Mouse (Mus musculus) kidney, embryonic 14.5 days (tissue): ENCODE results near the gene Usp44. TPM values are rescaled to one million over a fixed set of nuclear protein-coding genes. Genes with fewer than 3 reads are reported as not detected.

Experiments used
- ATAC-seq: fragments of 200-750 bp; cut with Nextera tagmentation; 2 replicates; pipeline ENCODE4 v1.8.0; 2017; ENCODE audit warnings: moderate number of reproducible peaks, mild to moderate bottlenecking, moderate TSS enrichment, moderate library complexity; ENCODE audit not compliant: low FRiP score, low TSS enrichment
- H3K27ac ChIP-seq: fragments of 300-500 bp; sonication (generic); 2 replicates; pipeline ENCODE4 v1.5.1; 2014; ENCODE audit warnings: low read depth, mild to moderate bottlenecking, low read length, moderate library complexity, mixed read lengths
- H3K27me3 ChIP-seq: fragments of 300-500 bp; sonication (generic); 2 replicates; pipeline ENCODE4 v1.6.1; 2014; ENCODE audit warnings: mild to moderate bottlenecking, low read length; ENCODE audit not compliant: control insufficient read depth, insufficient read depth
- H3K36me3 ChIP-seq: fragments of 300-500 bp; sonication (generic); 2 replicates; pipeline ENCODE4 v1.6.1; 2014; ENCODE audit warnings: low read length, mixed read lengths; ENCODE audit not compliant: control insufficient read depth, insufficient read depth
- H3K4me1 ChIP-seq: fragments of 300-500 bp; sonication (generic); 2 replicates; pipeline ENCODE4 v1.6.1; 2014; ENCODE audit warnings: low read length, mixed read lengths; ENCODE audit not compliant: control insufficient read depth, insufficient read depth
- H3K4me2 ChIP-seq: fragments of 300-500 bp; sonication (generic); replicated peaks from 2 replicates; pipeline ENCODE4 v1.6.1; 2014; ENCODE audit warnings: low read depth, mild to moderate bottlenecking, low read length
- H3K4me3 ChIP-seq: fragments of 300-500 bp; sonication (generic); 2 replicates; pipeline ENCODE4 v1.5.1; 2014; ENCODE audit warnings: mild to moderate bottlenecking, low read length
- H3K9ac ChIP-seq: fragments of 300-500 bp; sonication (generic); 2 replicates; pipeline ENCODE4 v1.6.1; 2014; ENCODE audit warnings: low read depth, mild to moderate bottlenecking, low read length, moderate library complexity
- H3K9me3 ChIP-seq: fragments of 300-500 bp; sonication (generic); 2 replicates; pipeline ENCODE4 v1.6.1; 2016; ENCODE audit warnings: low read length; ENCODE audit not compliant: control insufficient read depth
- whole genome bisulfite sequencing: fragments of 180-500 bp; shearing (Covaris S2); extraction: QIAGEN DNeasy Blood & Tissue Kit; methylation state at CpG from one replicate; pipeline ENCODE4 v1.1.7; 2014; 5-methylcytosine and 5-hydroxymethylcytosine counted together
- polyA plus RNA-seq: library from polyadenylated mRNA; unstranded; fragments of >200 nt; fragmentation: Nextera tagmentation; extraction: Ambion mirVana; gene quantifications from 2 replicates; pipeline ENCODE4 v1.2.1, GENCODE M21; 2014

Usp44 gene
- polyA plus RNA-seq, 1 experiment from 2014 or later = 1.4 TPM

DNA sequence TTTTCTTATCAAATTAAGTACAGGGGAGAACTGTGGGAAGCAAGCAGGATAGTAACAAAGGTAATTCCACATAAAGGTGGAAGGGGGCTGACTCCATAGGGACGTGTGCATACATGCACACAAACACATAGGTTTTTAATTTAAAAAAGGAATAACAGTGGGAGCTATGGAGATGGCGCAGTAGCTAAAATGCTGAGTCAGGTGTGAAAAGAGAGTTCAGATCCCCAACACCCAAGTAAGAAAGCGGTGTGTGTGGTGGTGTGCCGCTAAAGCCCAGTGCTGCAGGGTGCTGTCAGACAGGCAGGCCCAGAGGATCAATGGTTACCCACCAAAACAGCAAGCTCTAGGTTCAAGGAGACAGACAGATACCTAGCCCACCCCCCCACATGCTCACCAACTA, 47.4 kb downstream of the Usp44 start:
- Histone ChIP-seq H3K4me1 (no peaks in the 10 kb centered on the region), H3K36me3 (peaks cover 47% of the 10 kb centered on the region), H3K9me3 (no peaks in the 10 kb centered on the region), H3K4me2 (no peak overlapping the region), H3K9ac (no peak overlapping the region), H3K27ac (no peak overlapping the region), H3K27me3 (no peaks in the 10 kb centered on the region), H3K4me3 (no peak overlapping the region)
- no peak for ATAC-seq
- 95% methylated on average over 4 of the region's 4 CpGs for WGBS

DNA sequence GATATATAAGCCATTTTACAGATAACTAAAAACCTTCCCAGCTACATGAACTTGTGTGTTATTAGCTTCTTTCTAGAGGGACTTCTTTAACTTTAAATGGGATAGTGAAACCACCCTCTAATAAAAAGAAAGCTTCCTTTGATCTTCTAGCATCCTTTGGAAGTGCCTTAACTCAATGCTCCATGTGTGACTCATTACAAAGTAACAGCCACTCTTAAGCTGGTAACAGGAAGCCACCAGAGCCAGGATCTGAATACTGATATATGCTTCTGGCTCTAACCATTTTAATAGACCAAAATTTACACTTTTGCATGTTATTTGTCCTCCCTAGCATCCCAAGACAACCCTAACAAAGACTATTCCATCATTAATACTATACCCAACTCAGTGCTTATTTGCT, 50.6 kb downstream of the Usp44 start:
- H3K9me3 ChIP-seq = no peaks in the 10 kb centered on the region
- H3K36me3 ChIP-seq = peaks cover 59% of the 10 kb centered on the region
- no peak overlapping the region for H3K4me2 ChIP-seq
- no peaks in the 10 kb centered on the region for H3K27me3 ChIP-seq
- H3K4me3 ChIP-seq = no peak overlapping the region
- no peaks in the 10 kb centered on the region for H3K4me1 ChIP-seq
- no peak overlapping the region for H3K9ac ChIP-seq
- no peak for ATAC-seq
- H3K27ac ChIP-seq = no peak overlapping the region

DNA sequence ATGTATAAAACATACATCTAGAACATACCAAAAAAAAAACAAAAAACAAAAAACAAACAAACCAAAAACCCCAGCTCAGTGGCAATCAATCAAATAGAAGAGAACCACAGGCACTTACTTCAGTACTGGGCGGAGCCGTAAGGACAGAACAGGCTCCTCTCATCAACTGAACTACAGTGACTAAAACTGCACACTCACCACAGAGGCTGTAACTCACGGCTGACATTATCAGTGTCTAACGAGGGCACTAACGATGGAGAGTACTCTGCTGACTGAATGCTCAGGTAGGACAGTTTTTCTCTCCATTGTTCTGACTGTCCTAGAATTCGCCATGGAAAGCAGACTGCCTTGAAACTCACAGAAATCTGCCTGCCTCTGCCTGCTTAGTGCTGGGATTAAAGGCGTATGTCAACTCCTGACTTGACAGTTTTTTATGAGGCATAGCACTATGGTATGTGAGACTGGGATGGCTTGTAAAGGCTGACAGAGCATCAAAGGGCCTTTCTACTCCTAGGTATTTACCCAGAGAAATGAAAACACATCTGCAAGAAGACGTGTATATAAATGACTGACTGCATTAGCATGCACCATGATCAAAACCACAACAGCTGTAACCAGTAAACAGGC, 51.5 kb downstream of the Usp44 start:
- whole genome bisulfite sequencing = 81% methylated on average over 8 of the region's 8 CpGs
- ATAC-seq = no peak
- no peak overlapping the region for H3K4me2 ChIP-seq
- H3K4me1 ChIP-seq = no peaks in the 10 kb centered on the region
- peaks cover 59% of the 10 kb centered on the region for H3K36me3 ChIP-seq
- H3K27ac ChIP-seq = no peak overlapping the region
- no peaks in the 10 kb centered on the region for H3K9me3 ChIP-seq
- no peak overlapping the region for H3K9ac ChIP-seq
- H3K27me3 ChIP-seq = no peaks in the 10 kb centered on the region
- H3K4me3 ChIP-seq = no peak overlapping the region

DNA sequence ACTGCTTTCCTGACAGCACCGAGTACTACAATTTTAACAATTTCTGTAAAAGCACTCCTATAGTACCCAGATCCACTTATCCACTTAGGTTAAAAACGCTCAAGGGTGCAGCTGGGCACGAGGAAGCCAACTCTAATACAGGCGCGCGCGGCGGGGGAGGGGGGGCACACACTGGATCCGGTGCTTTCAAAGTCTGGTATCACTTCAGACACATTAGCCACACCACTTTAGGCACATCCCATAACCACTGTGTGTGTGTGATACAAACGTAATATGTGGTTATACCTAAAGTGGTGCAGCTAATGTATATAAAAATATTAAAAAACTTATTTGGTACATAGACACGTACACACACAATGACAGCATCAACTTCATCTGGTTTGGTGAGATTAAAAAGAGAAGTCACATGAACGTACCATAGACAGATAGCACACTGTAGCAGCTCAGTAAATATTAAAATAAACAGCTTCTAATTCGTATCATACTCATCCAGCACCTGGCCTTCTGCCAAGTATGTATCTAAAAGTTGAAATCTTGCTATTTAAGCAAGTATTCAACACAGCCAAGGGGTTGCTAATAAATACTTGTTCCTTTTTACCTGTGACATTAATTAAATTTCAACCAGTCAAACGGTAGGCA, 54.6 kb downstream of the Usp44 start:
- Histone ChIP-seq H3K9ac (no peak overlapping the region), H3K4me2 (no peak overlapping the region), H3K9me3 (no peaks in the 10 kb centered on the region), H3K27me3 (no peaks in the 10 kb centered on the region), H3K27ac (no peak overlapping the region), H3K4me3 (no peak overlapping the region), H3K36me3 (peaks cover 39% of the 10 kb centered on the region), H3K4me1 (peaks cover 5% of the 10 kb centered on the region)
- 94% methylated on average over 14 of the region's 14 CpGs for WGBS
- no peak for ATAC-seq

DNA sequence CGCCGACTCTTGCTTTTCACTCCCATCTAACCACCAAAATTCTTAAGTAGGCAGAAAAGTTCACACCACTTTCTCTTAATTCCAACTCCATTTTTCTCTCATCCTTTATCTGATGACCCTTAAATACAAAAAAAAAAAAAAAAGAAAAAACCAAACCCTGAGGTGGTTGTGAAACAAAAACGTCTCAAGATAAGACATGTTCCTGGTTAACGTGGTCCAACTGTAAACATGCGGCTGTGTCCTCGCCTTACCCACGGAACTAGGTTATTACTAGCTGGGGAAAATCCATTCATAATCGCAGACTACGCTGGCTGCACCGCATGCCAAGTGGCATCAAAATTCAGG, 57.2 kb downstream of the Usp44 start:
- Histone ChIP-seq H3K4me1 (peaks cover 5% of the 10 kb centered on the region), H3K27ac (no peak overlapping the region), H3K4me2 (peak overlapping the region; percentile 75), H3K36me3 (peaks cover 31% of the 10 kb centered on the region), H3K9me3 (no peaks in the 10 kb centered on the region), H3K4me3 (peak overlapping the region; percentile 75), H3K9ac (peak overlapping the region; percentile 83), H3K27me3 (no peaks in the 10 kb centered on the region)
- 16% methylated on average over 10 of the region's 10 CpGs for WGBS
- no peak for ATAC-seq

DNA sequence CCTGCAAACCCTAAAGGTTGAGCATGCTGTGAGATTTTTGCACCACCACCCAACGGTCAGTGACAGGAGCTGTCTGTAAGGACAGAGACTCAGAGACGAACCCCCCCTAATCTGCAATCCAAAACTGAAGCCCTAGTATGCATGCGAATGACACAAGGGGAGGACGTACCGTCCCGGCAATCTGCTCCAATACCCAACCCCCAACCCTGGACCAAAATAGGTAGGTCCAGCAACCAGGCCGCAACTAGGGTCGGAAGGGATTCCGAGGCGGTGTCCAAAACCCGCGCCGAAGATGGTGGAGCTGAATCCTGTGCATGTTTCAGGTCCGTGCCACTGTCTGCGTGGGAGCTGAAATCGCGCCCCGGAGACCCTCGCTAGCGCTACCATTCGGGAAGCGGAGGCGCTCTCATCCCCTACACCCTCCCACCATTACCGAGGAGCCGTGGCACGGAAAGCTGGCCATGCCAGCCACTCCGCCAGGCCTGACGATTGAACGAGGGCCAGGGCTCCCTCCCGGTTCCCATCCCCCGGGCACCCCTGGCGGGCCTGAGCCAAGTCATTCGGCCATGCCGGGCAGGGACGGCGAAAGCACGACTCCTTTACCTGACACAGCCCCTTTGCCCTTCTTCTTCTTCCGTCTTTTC, 57.7 kb downstream of the Usp44 start:
- Histone ChIP-seq H3K4me1 (peaks cover 5% of the 10 kb centered on the region), H3K36me3 (peaks cover 26% of the 10 kb centered on the region), H3K4me2 (peak overlapping the region; percentile 75), H3K27me3 (no peaks in the 10 kb centered on the region), H3K9me3 (no peaks in the 10 kb centered on the region), H3K27ac (peak overlapping the region; percentile 73), H3K4me3 (peak overlapping the region; percentile 75), H3K9ac (peak overlapping the region; percentile 83)
- peak; percentile 72 for ATAC-seq
- under 1% methylated on average over 38 of the region's 38 CpGs for WGBS

DNA sequence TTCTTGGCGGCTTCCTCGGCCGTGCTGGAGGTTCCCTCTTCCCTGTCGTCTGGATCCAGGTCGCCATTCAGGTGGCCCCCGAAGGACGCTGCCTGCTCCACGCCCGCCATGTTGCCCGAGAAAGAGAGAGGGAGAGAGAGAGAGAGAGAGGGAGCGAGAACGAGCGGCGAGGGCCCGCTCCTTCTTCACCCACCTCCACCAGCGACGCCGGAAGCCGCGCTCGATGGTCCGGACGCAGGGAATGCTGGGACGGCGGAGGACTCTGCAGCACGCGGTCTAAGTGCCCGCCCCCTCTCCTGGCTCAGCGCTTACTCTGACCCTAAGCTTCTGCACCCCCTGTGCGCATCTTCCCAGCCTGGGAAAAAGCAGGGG, 58.2 kb downstream of the Usp44 start:
- 1% methylated on average over 22 of the region's 30 CpGs for WGBS
- Histone ChIP-seq H3K27ac (peak overlapping the region; percentile 73), H3K9ac (peak overlapping the region; percentile 83), H3K9me3 (no peaks in the 10 kb centered on the region), H3K4me1 (peaks cover 5% of the 10 kb centered on the region), H3K4me3 (peak overlapping the region; percentile 75), H3K4me2 (peak overlapping the region; percentile 75), H3K27me3 (no peaks in the 10 kb centered on the region), H3K36me3 (peaks cover 23% of the 10 kb centered on the region)
- peak; percentile 99 for ATAC-seq

DNA sequence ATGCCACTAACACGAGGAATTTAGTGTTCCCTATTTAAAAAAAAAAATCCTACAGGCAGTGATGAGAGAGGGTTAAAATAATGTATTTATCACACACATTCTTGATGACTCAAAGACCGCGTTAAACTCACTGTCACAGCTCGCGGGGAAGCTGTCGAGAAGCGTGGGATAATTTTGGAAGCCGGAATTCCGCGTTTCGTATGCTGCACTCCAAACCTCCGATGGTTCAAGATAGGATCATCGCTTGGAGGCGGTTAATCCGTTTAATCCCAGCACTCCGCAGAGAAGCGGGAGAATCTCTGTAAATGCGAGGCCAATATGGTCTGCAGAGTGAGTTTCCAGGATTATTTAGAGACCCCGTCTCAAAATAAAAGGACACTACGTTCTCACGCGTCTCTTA, 58.6 kb downstream of the Usp44 start:
- peak overlapping the region; percentile 75 for H3K4me2 ChIP-seq
- no peak for ATAC-seq
- peak overlapping the region; percentile 75 for H3K4me3 ChIP-seq
- H3K4me1 ChIP-seq = peaks cover 5% of the 10 kb centered on the region
- peak overlapping the region; percentile 83; the same call in 1 of the 2 replicates for H3K9ac ChIP-seq
- under 1% methylated on average over 22 of the region's 22 CpGs for WGBS
- H3K27me3 ChIP-seq = no peaks in the 10 kb centered on the region
- peak overlapping the region; percentile 73; the same call in 1 of the 2 replicates for H3K27ac ChIP-seq
- H3K9me3 ChIP-seq = no peaks in the 10 kb centered on the region
- peaks cover 19% of the 10 kb centered on the region for H3K36me3 ChIP-seq

DNA sequence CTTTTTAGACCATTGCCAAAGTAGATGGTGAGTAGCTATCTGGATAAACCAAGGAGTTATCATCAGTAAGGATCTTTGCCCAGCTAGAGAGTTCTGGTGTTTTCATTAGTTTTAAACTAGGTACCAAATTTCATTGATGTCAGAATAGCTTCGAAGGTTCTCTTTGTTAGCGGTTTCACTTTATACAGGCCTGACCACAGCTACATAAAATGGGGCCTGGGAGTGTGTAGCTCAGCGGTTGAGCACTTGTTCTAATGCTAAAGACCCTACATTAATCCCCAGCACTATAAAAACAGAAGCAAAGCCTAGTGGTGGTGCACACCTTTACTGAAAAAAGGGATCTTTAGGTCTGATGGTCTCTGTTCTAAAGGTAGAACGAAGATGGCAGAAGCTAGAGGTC, 59.2 kb downstream of the Usp44 start:
- Histone ChIP-seq H3K27ac (no peak overlapping the region), H3K27me3 (no peaks in the 10 kb centered on the region), H3K36me3 (peaks cover 15% of the 10 kb centered on the region), H3K4me2 (peak overlapping the region; percentile 75), H3K9ac (no peak overlapping the region), H3K4me1 (peaks cover 5% of the 10 kb centered on the region), H3K9me3 (no peaks in the 10 kb centered on the region), H3K4me3 (no peak overlapping the region; the same call in 1 of the 2 replicates)
- 70% methylated on average over 4 of the region's 4 CpGs for WGBS
- ATAC-seq = no peak
